Mouse (Mus musculus) embryonic facial prominence, embryonic 13.5 days (tissue): Measurements from ENCODE around the gene Trip4. TPM values are rescaled to one million over a fixed set of nuclear protein-coding genes. Genes with fewer than 3 reads are reported as not detected.

Experiments used
- ATAC-seq: fragments of 200-750 bp; cut with Nextera tagmentation; 2 replicates; pipeline ENCODE4 v1.8.0; 2017; ENCODE audit warnings: low read depth; ENCODE audit not compliant: insufficient number of reproducible peaks, insufficient read depth, low FRiP score, low TSS enrichment
- H3K27ac ChIP-seq: fragments of 300-500 bp; sonication (generic); 2 replicates; pipeline ENCODE4 v1.5.1; 2015; ENCODE audit warnings: moderate library complexity, mild to moderate bottlenecking, inconsistent platforms
- H3K27me3 ChIP-seq: fragments of 300-500 bp; sonication (generic); 2 replicates; pipeline ENCODE4 v1.6.1; 2015; ENCODE audit warnings: mild to moderate bottlenecking, inconsistent platforms
- H3K36me3 ChIP-seq: fragments of 300-500 bp; sonication (generic); 2 replicates; pipeline ENCODE4 v1.6.1; 2015; ENCODE audit warnings: mild to moderate bottlenecking, inconsistent platforms
- H3K4me1 ChIP-seq: fragments of 300-500 bp; sonication (generic); 2 replicates; pipeline ENCODE4 v1.6.1; 2015; ENCODE audit warnings: inconsistent platforms
- H3K4me2 ChIP-seq: fragments of 300-500 bp; sonication (generic); 2 replicates; pipeline ENCODE4 v1.6.1; 2015; ENCODE audit warnings: moderate library complexity, mild to moderate bottlenecking, inconsistent platforms
- H3K4me3 ChIP-seq: fragments of 300-500 bp; sonication (generic); 2 replicates; pipeline ENCODE4 v1.5.1; 2015; ENCODE audit warnings: mild to moderate bottlenecking, inconsistent platforms
- H3K9ac ChIP-seq: fragments of 300-500 bp; sonication (generic); 2 replicates; pipeline ENCODE4 v1.6.1; 2015; ENCODE audit warnings: mild to moderate bottlenecking, inconsistent platforms
- H3K9me3 ChIP-seq: fragments of 300-500 bp; sonication (generic); 2 replicates; pipeline ENCODE4 v1.6.1; 2016; ENCODE audit warnings: inconsistent platforms
- WGBS: fragments of 180-500 bp; shearing (Covaris S2); methylation state at CpG from one replicate; pipeline ENCODE4 v1.1.7; 2015; ENCODE audit warnings: mixed read lengths; 5-methylcytosine and 5-hydroxymethylcytosine counted together
- polyA plus RNA-seq: library from polyadenylated mRNA; unstranded; fragments of >200 nt; fragmentation: Nextera tagmentation; extraction: Ambion mirVana; gene quantifications from 2 replicates; pipeline ENCODE4 v1.2.1, GENCODE M21; 2015

Gene Trip4
- polyA plus RNA-seq, 1 experiment from 2014 or later: 40.1 TPM

DNA sequence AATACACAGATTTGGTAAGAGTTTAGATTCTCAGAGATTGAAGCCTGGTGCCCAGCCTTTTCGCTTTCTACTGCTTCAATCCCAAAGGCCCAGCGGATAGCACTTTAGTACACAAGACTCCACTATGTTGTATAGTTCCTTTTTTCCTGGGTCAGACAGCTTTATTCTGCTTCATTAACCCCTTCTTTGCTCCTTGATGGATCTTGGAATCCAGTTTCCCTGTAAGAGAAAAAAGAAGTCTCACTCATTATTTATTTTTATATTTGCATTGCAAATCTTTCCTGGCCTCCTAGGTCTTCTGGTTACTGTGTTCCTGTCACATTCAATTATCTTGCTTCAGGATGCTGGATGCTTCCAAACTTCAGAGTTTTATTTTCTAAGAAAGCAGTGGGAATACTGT is 75.4 kb downstream of the Trip4 start:
- no peak for ATAC-seq
- Histone ChIP-seq H3K27me3 (no peaks in the 10 kb centered on the region), H3K36me3 (peaks cover 13% of the 10 kb centered on the region), H3K4me1 (peaks cover 5% of the 10 kb centered on the region), H3K4me3 (no peak overlapping the region), H3K4me2 (no peak overlapping the region), H3K27ac (no peak overlapping the region), H3K9ac (no peak overlapping the region), H3K9me3 (no peaks in the 10 kb centered on the region)
- WGBS: 80% methylated on average over 2 of the region's 2 CpGs

DNA sequence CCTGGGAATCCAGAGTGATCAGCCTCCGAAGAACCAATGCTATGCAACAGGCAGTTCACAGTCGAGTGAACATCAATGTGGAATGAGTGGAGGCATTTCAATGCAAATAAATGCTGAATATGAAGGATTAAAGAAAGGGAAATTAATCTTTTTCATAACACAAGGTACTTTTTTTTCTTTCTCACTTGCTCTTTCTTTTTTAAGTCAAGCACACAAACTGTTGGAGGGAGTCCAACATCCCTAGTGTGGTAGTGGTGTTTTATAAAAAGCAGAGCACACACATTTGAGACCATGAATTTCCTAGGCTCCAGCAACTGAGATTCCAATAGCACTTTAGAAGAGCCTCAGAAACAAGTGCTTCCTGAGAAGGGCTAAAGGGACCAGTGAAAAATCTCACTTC is 76.6 kb downstream of the Trip4 start:
- ATAC-seq: no peak
- Histone ChIP-seq H3K4me1 (peaks cover 7% of the 10 kb centered on the region), H3K4me3 (no peak overlapping the region), H3K36me3 (peaks cover 3% of the 10 kb centered on the region), H3K27ac (no peak overlapping the region), H3K9ac (no peak overlapping the region), H3K9me3 (no peaks in the 10 kb centered on the region), H3K27me3 (no peaks in the 10 kb centered on the region), H3K4me2 (no peak overlapping the region)
- 66% methylated on average over 2 of the region's 2 CpGs for WGBS

GRCm38 (mm10) chr9:65831164-65831563 is 77.4 kb downstream of the Trip4 start:
- no peaks in the 10 kb centered on the region for H3K9me3 ChIP-seq
- ATAC-seq: no peak
- no peak overlapping the region for H3K4me3 ChIP-seq
- 74% methylated on average over 4 of the region's 4 CpGs for WGBS
- H3K9ac ChIP-seq: no peak overlapping the region
- H3K4me2 ChIP-seq: no peak overlapping the region
- no peak overlapping the region for H3K27ac ChIP-seq
- no peaks in the 10 kb centered on the region for H3K27me3 ChIP-seq
- H3K36me3 ChIP-seq: no peaks in the 10 kb centered on the region
- H3K4me1 ChIP-seq: peaks cover 9% of the 10 kb centered on the region

DNA sequence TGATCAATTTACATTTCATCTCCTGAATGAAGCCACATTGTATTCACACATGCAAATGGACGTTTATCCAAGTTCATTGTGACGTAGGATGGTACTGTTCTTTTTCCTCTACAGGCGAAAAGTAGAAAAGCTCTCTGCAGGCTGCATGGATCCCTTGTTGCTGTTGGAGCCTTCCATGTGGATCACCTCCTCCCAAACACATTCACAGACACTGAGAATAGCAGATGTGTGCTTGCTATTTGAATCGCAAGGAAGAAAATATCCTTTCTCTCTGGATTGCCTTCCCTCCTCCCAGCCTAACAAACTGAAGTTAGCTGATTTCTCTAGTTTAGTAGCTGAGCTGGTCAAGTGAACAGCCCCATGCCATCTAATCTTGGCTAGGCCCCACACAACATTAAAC is 78.3 kb downstream of the Trip4 start:
- no peak for ATAC-seq
- Histone ChIP-seq H3K4me3 (no peak overlapping the region), H3K4me1 (peaks cover 17% of the 10 kb centered on the region), H3K9me3 (no peaks in the 10 kb centered on the region), H3K27me3 (no peaks in the 10 kb centered on the region), H3K27ac (no peak overlapping the region), H3K9ac (no peak overlapping the region), H3K36me3 (no peaks in the 10 kb centered on the region), H3K4me2 (no peak overlapping the region)
- WGBS: 80% methylated on average over 4 of the region's 4 CpGs

GRCm38 (mm10) chr9:65829410-65829809 is 79.2 kb downstream of the Trip4 start:
- no peaks in the 10 kb centered on the region for H3K27me3 ChIP-seq
- peaks cover 24% of the 10 kb centered on the region for H3K4me1 ChIP-seq
- H3K4me3 ChIP-seq: no peak overlapping the region
- H3K36me3 ChIP-seq: no peaks in the 10 kb centered on the region
- no peaks in the 10 kb centered on the region for H3K9me3 ChIP-seq
- 84% methylated on average over 1 of the region's 2 CpGs for WGBS
- ATAC-seq: no peak
- no peak overlapping the region for H3K4me2 ChIP-seq
- H3K9ac ChIP-seq: no peak overlapping the region
- no peak overlapping the region for H3K27ac ChIP-seq

GRCm38 (mm10) chr9:65828511-65828910 is 80.1 kb downstream of the Trip4 start:
- H3K36me3 ChIP-seq: no peaks in the 10 kb centered on the region
- H3K4me2 ChIP-seq: peak overlapping the region; percentile 77
- H3K4me1 ChIP-seq: peaks cover 33% of the 10 kb centered on the region
- H3K4me3 ChIP-seq: peak overlapping the region; percentile 86
- ATAC-seq: no peak
- WGBS: 43% methylated on average over 3 of the region's 3 CpGs
- H3K27me3 ChIP-seq: no peaks in the 10 kb centered on the region
- H3K9ac ChIP-seq: peak overlapping the region; percentile 95; the same call in 1 of the 2 replicates
- H3K27ac ChIP-seq: no peak overlapping the region
- no peaks in the 10 kb centered on the region for H3K9me3 ChIP-seq

DNA sequence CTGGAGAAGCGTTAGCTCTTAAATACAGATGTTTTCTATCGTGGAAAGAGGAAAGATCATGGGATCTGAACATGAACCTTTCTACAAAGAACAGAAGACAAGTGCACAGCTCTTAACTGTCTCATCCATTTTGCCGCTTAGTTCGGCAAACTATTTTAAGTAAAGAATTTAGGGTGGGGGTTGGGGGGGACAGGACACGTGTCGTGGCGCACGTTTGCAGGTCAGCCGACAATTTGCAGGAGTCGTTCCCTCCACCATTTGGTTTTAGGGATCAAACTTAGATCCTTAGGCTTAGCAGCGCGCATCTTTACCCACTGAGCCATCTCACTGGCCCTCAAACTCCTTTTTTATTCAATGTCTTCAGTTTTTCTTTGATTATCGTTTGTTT is 80.6 kb downstream of the Trip4 start:
- no peak for ATAC-seq
- Histone ChIP-seq H3K27me3 (no peaks in the 10 kb centered on the region), H3K36me3 (no peaks in the 10 kb centered on the region), H3K4me2 (peak overlapping the region; percentile 77), H3K27ac (peak overlapping the region; percentile 99), H3K9me3 (no peaks in the 10 kb centered on the region), H3K9ac (peak overlapping the region; percentile 95), H3K4me3 (peak overlapping the region; percentile 86), H3K4me1 (peaks cover 35% of the 10 kb centered on the region)
- WGBS: under 1% methylated on average over 13 of the region's 13 CpGs

- peak within 1 kb of the TSS; percentile 95 for H3K9ac ChIP-seq
- peaks cover 35% of the 10 kb centered on the region for H3K4me1 ChIP-seq
- peak within 1 kb of the TSS; percentile 77 for H3K4me2 ChIP-seq
- peak; percentile 86 for ATAC-seq
- under 1% methylated on average over 49 of the region's 76 CpGs for WGBS
- peak within 1 kb of the TSS; percentile 99 for H3K27ac ChIP-seq
- no peaks in the 10 kb centered on the region for H3K9me3 ChIP-seq
- H3K27me3 ChIP-seq: no peaks in the 10 kb centered on the region
- peak within 1 kb of the TSS; percentile 86 for H3K4me3 ChIP-seq
- no peaks in the 10 kb centered on the region for H3K36me3 ChIP-seq
Measured at GRCm38 (mm10) chr9:65827344-65828015, 81.1 kb downstream of the Trip4 start, which contains the start of gene Zfp609. TSS of gene Zfp609 (minus strand) at chr9:65827564.

GRCm38 (mm10) chr9:65826588-65827343 is 81.8 kb downstream of the Trip4 start:
- no peaks in the 10 kb centered on the region for H3K27me3 ChIP-seq
- under 1% methylated on average over 31 of the region's 31 CpGs for WGBS
- peak; percentile 40; the same call in 1 of the 2 replicates for ATAC-seq

DNA sequence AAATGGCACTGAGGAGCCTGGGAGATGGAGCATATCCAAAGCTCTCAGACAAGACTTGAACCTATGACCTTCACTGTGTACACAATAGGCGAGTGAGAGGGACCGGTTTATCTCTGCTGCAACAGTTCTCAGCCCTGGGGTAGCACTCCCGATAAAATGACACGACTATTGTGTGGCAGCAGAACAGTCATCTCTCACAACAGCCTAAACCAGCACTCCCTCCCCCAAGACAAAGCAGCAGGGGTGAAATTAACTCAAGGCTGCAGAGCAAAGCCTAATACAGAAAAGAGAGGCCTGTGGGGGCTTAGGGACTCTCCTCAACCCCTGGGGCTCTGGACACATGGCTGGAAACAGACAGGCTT is 82.4 kb downstream of the Trip4 start:
- under 1% methylated on average over 4 of the region's 4 CpGs for WGBS

More at GRCm38 (mm10) chr9:65826588-65827343, 81.8 kb downstream of the Trip4 start:
- Histone ChIP-seq H3K4me1 (peaks cover 35% of the 10 kb centered on the region), H3K36me3 (no peaks in the 10 kb centered on the region), H3K4me3 (peak overlapping the region; percentile 86), H3K4me2 (peak overlapping the region; percentile 77), H3K9ac (peak overlapping the region; percentile 95), H3K27ac (peak overlapping the region; percentile 99), H3K9me3 (no peaks in the 10 kb centered on the region)

DNA sequence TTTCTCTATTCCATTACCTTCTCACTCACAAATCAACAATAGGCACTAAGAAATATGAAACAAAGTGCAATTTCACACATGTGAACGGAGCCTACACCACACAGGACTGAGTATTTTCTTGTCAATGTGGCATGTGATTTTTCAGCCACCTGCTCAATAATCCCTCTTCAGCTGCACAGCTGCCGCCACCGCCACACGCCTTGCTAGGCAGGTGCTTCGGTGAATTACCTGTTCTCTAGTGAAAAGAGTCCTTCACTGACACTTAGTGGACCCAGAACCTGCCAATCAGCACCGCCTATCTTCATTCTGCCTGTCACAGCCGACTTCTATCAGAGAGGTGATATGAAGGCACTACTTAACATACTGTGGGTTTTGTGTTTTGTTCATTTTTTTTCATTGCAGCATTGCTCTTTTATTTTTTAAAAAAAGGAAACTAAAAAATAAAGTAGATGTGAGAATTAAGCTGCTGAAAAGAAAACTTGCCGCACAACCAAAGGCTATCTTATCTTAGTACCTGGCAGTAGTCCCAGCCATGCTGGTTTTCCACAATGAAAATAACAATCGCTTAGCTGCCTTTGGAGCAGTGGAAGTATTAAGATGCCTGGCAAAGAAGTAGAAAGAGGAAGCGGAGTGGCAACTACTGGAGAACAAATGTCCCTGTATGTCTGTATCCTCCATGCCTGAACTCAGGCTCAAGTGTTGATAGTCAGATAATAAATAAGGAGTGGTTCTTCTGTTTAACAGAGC is 84.7 kb downstream of the Trip4 start:
- peaks cover 39% of the 10 kb centered on the region for H3K4me1 ChIP-seq
- no peaks in the 10 kb centered on the region for H3K9me3 ChIP-seq
- H3K4me3 ChIP-seq: no peak overlapping the region
- H3K36me3 ChIP-seq: no peaks in the 10 kb centered on the region
- ATAC-seq: no peak
- H3K4me2 ChIP-seq: 0 out of 2 replicates have a peak overlapping the region, but pooled peaks have one; percentile 1
- no peak overlapping the region for H3K27ac ChIP-seq
- WGBS: 71% methylated on average over 10 of the region's 10 CpGs
- no peaks in the 10 kb centered on the region for H3K27me3 ChIP-seq
- H3K9ac ChIP-seq: no peak overlapping the region

More for the DNA sequence above, 82.4 kb downstream of the Trip4 start:
- ATAC-seq: no peak
- Histone ChIP-seq H3K9me3 (no peaks in the 10 kb centered on the region), H3K9ac (peak overlapping the region; percentile 95), H3K27me3 (no peaks in the 10 kb centered on the region), H3K4me1 (peaks cover 35% of the 10 kb centered on the region), H3K4me2 (peak overlapping the region; percentile 77), H3K36me3 (no peaks in the 10 kb centered on the region), H3K4me3 (peak overlapping the region; percentile 86), H3K27ac (peak overlapping the region; percentile 99)
